Mouse (Mus musculus): ENCODE data around the gene Nfs1. TPM values are rescaled to one million over a fixed set of nuclear protein-coding genes. Genes with fewer than 3 reads are reported as not detected.

Gene Nfs1
- total and polyA plus RNA-seq, 3 experiments: 64.5 to 83.9 TPM; not detected in 1

- TF ChIP-seq MAX (IDR thresholded peaks at IDR 0.05; ENCODE audit: low read length) (no peak), NRF1 (IDR thresholded peaks at IDR 0.05; ENCODE audit: insufficient read depth, low read depth, low read length, poor library complexity, severe bottlenecking) (peak; percentile 85), CHD2 (IDR thresholded peaks at IDR 0.05; ENCODE audit: low read length) (no peak)
Measured at GRCm38 (mm10) chr2:156111358-156112079, 32.5 kb downstream of the Nfs1 start, which contains the start of the genes Cpne1 and Rbm12 (continued).

- peaks cover 9 to 16% of the 10 kb centered on the region in 2 experiments for H3K4me1 ChIP-seq (ENCODE audit: control insufficient read depth in 1 of 2, insufficient read depth in 2 of 2, low read length in 2 of 2)
- peaks cover 5 to 28% of the 10 kb centered on the region in 2 experiments; a peak in 3 of 4 replicates for H3K36me3 ChIP-seq (ENCODE audit: control insufficient read depth in 1 of 2, insufficient read depth in 2 of 2, low read length in 2 of 2)
- no peaks in the 10 kb centered on the region for H3K9me3 ChIP-seq (replicated peaks; ENCODE audit: insufficient read depth, low read length)
- peaks cover 54% of the 10 kb centered on the region for H3K79me2 ChIP-seq (ENCODE audit: control insufficient read depth, insufficient read depth, low read length, poor library complexity)
- H3K9ac ChIP-seq (ENCODE audit: control insufficient read depth, low read depth, low read length, poor library complexity, severe bottlenecking): peak overlapping the region; percentile 98
- H3K27ac ChIP-seq (ENCODE audit: control insufficient read depth, low read depth, low read length): peak overlapping the region; percentile 78
- DNase-seq (ENCODE audit: low read depth, low spot score): peak; percentile 77
- no peaks in the 10 kb centered on the region for H3K27me3 ChIP-seq (ENCODE audit: control insufficient read depth in 1 of 2, insufficient read depth in 2 of 2, low read length in 2 of 2)
- peak overlapping the region; percentile 66 to 95 for H3K4me3 ChIP-seq (ENCODE audit: control insufficient read depth in 1 of 2, insufficient read depth in 1 of 2, low read depth in 2 of 2, low read length in 2 of 2)
- TF ChIP-seq RAD21 (IDR thresholded peaks at IDR 0.05; ENCODE audit: low read depth, low read length) (no peak), MXI1 (IDR thresholded peaks at IDR 0.05; ENCODE audit: low read depth, low read length) (peak; percentile 67), MAX (IDR thresholded peaks at IDR 0.05; ENCODE audit: low read length) (no peak; the same call in 1 of the 2 replicates), E2F4 (IDR thresholded peaks at IDR 0.05; ENCODE audit: borderline replicate concordance, low read depth, low read length) (no peak), USF1 (IDR thresholded peaks at IDR 0.05; ENCODE audit: low read depth, low read length) (no peak), HCFC1 (IDR thresholded peaks at IDR 0.05; ENCODE audit: low read depth, low read length) (no peak), ELF1 (IDR thresholded peaks at IDR 0.05; ENCODE audit: low read depth, low read length) (no peak), MAZ (IDR thresholded peaks at IDR 0.05; ENCODE audit: low read depth, low read length) (no peak), JUND (IDR thresholded peaks at IDR 0.05; ENCODE audit: low read depth, low read length) (no peak), TAL1 (IDR thresholded peaks at IDR 0.05; ENCODE audit: low read length) (no peak), EP300 (IDR thresholded peaks at IDR 0.05; ENCODE audit: low read depth in 1 of 2, low read length in 2 of 2) (0 out of 4 replicates have a peak, but pooled peaks of 1 of the 2 experiments have one; percentile 31), SMC3 (IDR thresholded peaks at IDR 0.05; ENCODE audit: low read depth, low read length) (no peak), ZMIZ1 (IDR thresholded peaks at IDR 0.05; ENCODE audit: low read depth, low read length) (no peak), POLR2A (IDR thresholded peaks at IDR 0.05; ENCODE audit: control insufficient read depth in 1 of 2, insufficient read depth in 1 of 2, low read depth in 1 of 2, low read length in 2 of 2, poor library complexity in 1 of 2) (no peak), TCF12 (IDR thresholded peaks at IDR 0.05; ENCODE audit: low read depth, low read length) (no peak), TBP (IDR thresholded peaks at IDR 0.05; ENCODE audit: low read depth, low read length) (0 out of 2 replicates have a peak, but pooled peaks have one; percentile 13), MAFK (IDR thresholded peaks at IDR 0.05; ENCODE audit: borderline replicate concordance, low read depth, low read length) (no peak), CHD2 (IDR thresholded peaks at IDR 0.05; ENCODE audit: low read length) (no peak), MYB (IDR thresholded peaks at IDR 0.05; ENCODE audit: low read depth, low read length) (no peak), USF2 (IDR thresholded peaks at IDR 0.05; ENCODE audit: borderline replicate concordance in 1 of 2, insufficient read depth in 1 of 2, low read depth in 1 of 2, low read length in 2 of 2) (no peak), GATA1 (IDR thresholded peaks at IDR 0.05; ENCODE audit: low read depth, low read length) (peak; percentile 8; the same call in 1 of the 2 replicates), GABPA (IDR thresholded peaks at IDR 0.05; ENCODE audit: low read depth, low read length) (no peak), CHD1 (IDR thresholded peaks at IDR 0.05; ENCODE audit: low read depth, low read length) (0 out of 2 replicates have a peak, but pooled peaks have one; percentile 85), SIN3A (IDR thresholded peaks at IDR 0.05; ENCODE audit: low read length) (peak; percentile 93), ZNF384 (IDR thresholded peaks at IDR 0.05; ENCODE audit: low read depth, low read length) (no peak), POLR2AphosphoS5 (IDR thresholded peaks at IDR 0.05; ENCODE audit: borderline replicate concordance, low read depth, low read length) (no peak), MYC (IDR thresholded peaks at IDR 0.05; ENCODE audit: low read depth, low read length) (0 out of 2 replicates have a peak, but pooled peaks have one; percentile 47), KAT2A (conservative IDR thresholded peaks at IDR 0.05; ENCODE audit: low read depth, low read length) (no peak), ETS1 (IDR thresholded peaks at IDR 0.05; ENCODE audit: low read depth, low read length) (peak; percentile 31; the same call in 1 of the 2 replicates), RCOR1 (IDR thresholded peaks at IDR 0.05; ENCODE audit: low read depth, low read length) (no peak), BHLHE40 (IDR thresholded peaks at IDR 0.05; ENCODE audit: borderline replicate concordance, low read depth, low read length) (no peak)
Measured at GRCm38 (mm10) chr2:156110627-156111357, 33.2 kb downstream of the Nfs1 start.

All from MEL (cell line).